Mouse (Mus musculus) hindbrain, embryonic 14.5 days (tissue): ENCODE results near the gene Gnb1l. TPM values are rescaled to one million over a fixed set of nuclear protein-coding genes. Genes with fewer than 3 reads are reported as not detected.

ENCODE experiments used
- polyA plus RNA-seq: library from polyadenylated mRNA; unstranded; fragments of >200 nt; fragmentation: Nextera tagmentation; extraction: Ambion mirVana; gene quantifications from 2 replicates; pipeline ENCODE4 v1.2.1, GENCODE M21; 2014

Gnb1l gene
- polyA plus RNA-seq, 1 experiment from 2014 or later = 13.2 TPM

Other genes with a start within 250 kb of the Gnb1l start
- 411 and 415 TPM in 2 replicates for gene Ranbp1, start 250.0 kb upstream of the Gnb1l start, polyA plus RNA-seq
- gene Gm49776, start 240.4 kb upstream of the Gnb1l start, polyA plus RNA-seq = 5.3 TPM in 1 of 2 replicates, not detected in the other
- gene Dgcr8, start 209.5 kb upstream of the Gnb1l start, polyA plus RNA-seq = 31.8 and 35.2 TPM in 2 replicates
- gene Tango2, start 150.6 kb upstream of the Gnb1l start, polyA plus RNA-seq = 94.5 and 97.9 TPM in 2 replicates
- 53.2 and 64.6 TPM in 2 replicates for gene Arvcf, start 150.5 kb upstream of the Gnb1l start, polyA plus RNA-seq
- 26.0 and 28.2 TPM in 2 replicates for gene Txnrd2, start 72.3 kb upstream of the Gnb1l start, polyA plus RNA-seq
- 91.6 and 99.4 TPM in 2 replicates for gene Comt, start 71.9 kb upstream of the Gnb1l start, polyA plus RNA-seq
- gene Rtl10, start 188 bp downstream of the Gnb1l start, polyA plus RNA-seq = 2.5 and 3.1 TPM in 2 replicates
- gene Tbx1, start 92.0 kb downstream of the Gnb1l start, polyA plus RNA-seq = 0.94 and 1.2 TPM in 2 replicates
- gene Gp1bb, start 123.7 kb downstream of the Gnb1l start, polyA plus RNA-seq = 13.7 and 16.7 TPM in 2 replicates
- 6.9 and 10.1 TPM in 2 replicates for gene Gm49601, start 127.7 kb downstream of the Gnb1l start, polyA plus RNA-seq
- gene Sept5, start 131.2 kb downstream of the Gnb1l start, polyA plus RNA-seq = 192 and 218 TPM in 2 replicates